Mouse (Mus musculus): ENCODE measurements around the gene Unc13a.

Unc13a gene

GRCm38 (mm10) chr8:71625088-71625487 lies 46.5 kb downstream of the Unc13a start:
- DNase-seq (ENCODE audit: extremely low spot score), result no peak

GRCm38 (mm10) chr8:71619786-71620185 lies 51.8 kb downstream of the Unc13a start:
- DNase-seq (ENCODE audit: extremely low spot score), result no peak

GRCm38 (mm10) chr8:71613418-71613817 lies 58.1 kb downstream of the Unc13a start:
- DNase-seq (ENCODE audit: extremely low spot score), result no peak

- DNase-seq (ENCODE audit: extremely low spot score), result no peak
These were observed 59.4 kb downstream of the Unc13a start for GRCm38 (mm10) chr8:71612141-71612540.

GRCm38 (mm10) chr8:71610822-71611651 lies 60.5 kb downstream of the Unc13a start, which contains the start of gene Colgalt1:
Colgalt1 (plus strand) TSS chr8:71610998.
- DNase-seq (ENCODE audit: extremely low spot score), result peak; percentile 93

- DNase-seq (ENCODE audit: extremely low spot score), result no peak
These were observed 67.5 kb downstream of the Unc13a start for GRCm38 (mm10) chr8:71604021-71604420.

- DNase-seq (ENCODE audit: extremely low spot score), result peak; percentile 80
These were observed 68.8 kb downstream of the Unc13a start for GRCm38 (mm10) chr8:71602666-71603334.

GRCm38 (mm10) chr8:71601939-71602665 lies 69.5 kb downstream of the Unc13a start:
- peak; percentile 42 for DNase-seq (ENCODE audit: extremely low spot score)

- no peak for DNase-seq (ENCODE audit: extremely low spot score)
These were observed 72.7 kb downstream of the Unc13a start for GRCm38 (mm10) chr8:71598841-71599240.

GRCm38 (mm10) chr8:71598375-71598774 lies 73.2 kb downstream of the Unc13a start:
- no peak for DNase-seq (ENCODE audit: extremely low spot score)

GRCm38 (mm10) chr8:71597451-71597850 lies 74.1 kb downstream of the Unc13a start, which contains the start of gene Fam129c:
Fam129c (plus strand) TSS chr8:71597648.
- no peak for DNase-seq (ENCODE audit: extremely low spot score)

GRCm38 (mm10) chr8:71596798-71597197 lies 74.8 kb downstream of the Unc13a start:
- no peak for DNase-seq (ENCODE audit: extremely low spot score)

- DNase-seq (ENCODE audit: extremely low spot score), result no peak
These were observed 75.2 kb downstream of the Unc13a start for GRCm38 (mm10) chr8:71596384-71596783.

- DNase-seq (ENCODE audit: extremely low spot score), result peak; percentile 84
These were observed 75.7 kb downstream of the Unc13a start for GRCm38 (mm10) chr8:71595862-71596261.

GRCm38 (mm10) chr8:71594324-71594722 lies 77.2 kb downstream of the Unc13a start:
- no peak for DNase-seq (ENCODE audit: extremely low spot score)

GRCm38 (mm10) chr8:71593556-71594323 lies 77.8 kb downstream of the Unc13a start:
- no peak for DNase-seq (ENCODE audit: extremely low spot score)

GRCm38 (mm10) chr8:71592374-71593170 lies 79.0 kb downstream of the Unc13a start:
- no peak for DNase-seq (ENCODE audit: extremely low spot score)

GRCm38 (mm10) chr8:71591471-71592373 lies 79.8 kb downstream of the Unc13a start, which contains the start of gene Pgls:
Pgls (plus strand) TSS chr8:71592176.
- DNase-seq (ENCODE audit: extremely low spot score), result peak; percentile 94

GRCm38 (mm10) chr8:71591017-71591416 lies 80.5 kb downstream of the Unc13a start:
- DNase-seq (ENCODE audit: extremely low spot score), result no peak
